Mouse (Mus musculus) lung, adult 2 months (tissue): ENCODE results near the gene Lmcd1.

Experiments
- CTCF ChIP-seq: fragments of 200-500 bp; IDR thresholded peaks from 2 replicates; pipeline ENCODE4 v1.5.1; 2011; ENCODE audit warnings: mild to moderate bottlenecking, low read length, control low read depth; ENCODE audit not compliant: insufficient read depth
- POLR2A ChIP-seq: fragments of 200-500 bp; IDR thresholded peaks from 2 replicates; pipeline ENCODE4 v1.6.1; 2011; ENCODE audit warnings: low read depth, mild to moderate bottlenecking, control low read depth, low read length, borderline replicate concordance; ENCODE audit errors: extremely low read depth

DNA sequence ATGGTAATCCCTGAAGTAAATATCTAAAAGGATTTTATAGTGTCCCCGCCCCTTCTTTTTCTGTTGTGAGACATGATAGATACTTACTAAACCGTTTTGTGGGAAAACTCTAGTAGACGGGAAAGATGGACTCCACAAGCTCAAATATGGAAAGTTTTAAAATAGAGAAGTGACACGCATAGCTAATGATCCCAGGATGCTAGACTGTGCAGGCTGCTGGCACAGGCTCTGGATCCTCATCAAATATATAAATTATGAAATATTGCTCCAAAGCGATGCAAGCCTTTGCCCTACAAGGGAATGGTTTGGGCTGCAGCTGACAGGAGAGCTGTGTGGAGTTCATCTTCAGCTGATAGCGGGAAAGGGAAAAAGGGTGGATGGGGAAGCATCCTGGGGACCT is 64.1 kb downstream of the Lmcd1 start:
- TF ChIP-seq CTCF (no peak), POLR2A (no peak)
